Mouse (Mus musculus) erythroblast, embryonic 14.5 days (primary cell): ENCODE measurements around the gene Vmn1r229. TPM values are rescaled to one million over a fixed set of nuclear protein-coding genes. Genes with fewer than 3 reads are reported as not detected.

ENCODE experiments used
- H3K27me3 ChIP-seq: 2 replicates; pipeline ENCODE4 v1.6.1; 2012; ENCODE audit warnings: inconsistent platforms; ENCODE audit not compliant: control insufficient read depth
- H3K36me3 ChIP-seq: 2 replicates; pipeline ENCODE4 v1.6.1; 2012; ENCODE audit warnings: mild to moderate bottlenecking, inconsistent platforms; ENCODE audit not compliant: control insufficient read depth
- H3K4me1 ChIP-seq: 2 replicates; pipeline ENCODE4 v1.6.1; 2012; ENCODE audit warnings: inconsistent platforms; ENCODE audit not compliant: control insufficient read depth
- H3K4me3 ChIP-seq: replicated peaks from 2 replicates; pipeline ENCODE3; 2012; ENCODE audit warnings: moderate library complexity, mild to moderate bottlenecking, inconsistent platforms
- H3K9me3 ChIP-seq: 2 replicates; pipeline ENCODE4 v1.6.1; 2012; ENCODE audit warnings: low read length, inconsistent platforms, mixed read lengths; ENCODE audit not compliant: control insufficient read depth
- GATA1 ChIP-seq: IDR thresholded peaks from 2 replicates; pipeline ENCODE4 v1.6.1; 2012; ENCODE audit warnings: low read length, inconsistent platforms, mixed read lengths
- TAL1 ChIP-seq: IDR thresholded peaks from 3 replicates; pipeline ENCODE4 v1.6.1; 2012; ENCODE audit warnings: low read length, inconsistent platforms, mixed read lengths
- polyA plus RNA-seq: library from polyadenylated mRNA; stranded (reverse); fragments of >175 nt; gene quantifications from 2 replicates; pipeline ENCODE4 v1.2.3, GENCODE M21; 2012

The Vmn1r229 gene
- polyA plus RNA-seq: not detected in 2 replicates

DNA sequence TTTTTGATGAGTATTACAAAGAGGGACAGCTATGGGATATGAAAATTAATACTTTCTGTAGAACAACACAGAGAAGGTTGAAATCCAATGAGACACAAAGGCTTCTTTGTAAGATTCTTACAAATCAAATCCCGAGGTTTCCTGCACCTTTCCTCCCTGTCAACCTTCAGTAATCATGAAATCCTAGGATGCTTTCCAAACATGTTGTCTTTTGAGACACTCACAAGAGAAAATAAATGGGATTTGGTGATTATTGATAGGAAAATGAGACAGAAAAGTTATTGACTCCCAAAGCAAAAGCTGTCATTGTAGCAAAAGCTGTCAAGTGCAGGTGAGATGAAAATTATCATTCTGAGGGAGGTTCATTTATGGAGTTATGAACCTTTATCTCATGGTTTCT is at the start of gene Vmn1r229:
Vmn1r229 (plus strand) TSS at position 301 of the 400 bp plus-strand sequence.
- H3K36me3 ChIP-seq: no peaks in the 10 kb centered on the region
- no peaks in the 10 kb centered on the region for H3K27me3 ChIP-seq
- no peaks in the 10 kb centered on the region for H3K4me1 ChIP-seq
- no peak for TF ChIP-seq GATA1
- TF ChIP-seq TAL1: no peak
- no peaks in the 10 kb centered on the region for H3K9me3 ChIP-seq
- no peak within 1 kb of the TSS for H3K4me3 ChIP-seq

DNA sequence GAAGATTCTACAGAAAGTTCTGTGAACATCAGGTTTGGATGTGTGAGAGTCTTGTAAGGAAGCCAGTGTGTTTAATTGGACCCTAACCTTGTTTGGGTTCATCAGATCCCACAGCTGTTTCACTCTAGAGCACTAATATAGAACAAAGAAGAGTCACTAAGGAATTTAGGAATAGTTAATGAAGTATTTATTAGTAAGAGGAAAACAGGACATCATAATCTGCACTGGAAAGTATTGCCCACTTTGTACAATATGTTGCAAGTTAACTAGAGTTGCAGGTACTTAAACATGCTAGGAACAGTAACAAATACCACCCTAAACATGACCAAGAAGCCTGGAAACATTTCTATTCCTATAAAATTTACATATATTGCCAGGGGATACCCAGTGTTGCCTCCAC is 25.3 kb upstream of the Vmn1r229 start, which contains the start of gene Vmn1r228:
Vmn1r228 (minus strand) TSS at position 101 of the 400 bp plus-strand sequence.
- H3K9me3 ChIP-seq: no peaks in the 10 kb centered on the region

DNA sequence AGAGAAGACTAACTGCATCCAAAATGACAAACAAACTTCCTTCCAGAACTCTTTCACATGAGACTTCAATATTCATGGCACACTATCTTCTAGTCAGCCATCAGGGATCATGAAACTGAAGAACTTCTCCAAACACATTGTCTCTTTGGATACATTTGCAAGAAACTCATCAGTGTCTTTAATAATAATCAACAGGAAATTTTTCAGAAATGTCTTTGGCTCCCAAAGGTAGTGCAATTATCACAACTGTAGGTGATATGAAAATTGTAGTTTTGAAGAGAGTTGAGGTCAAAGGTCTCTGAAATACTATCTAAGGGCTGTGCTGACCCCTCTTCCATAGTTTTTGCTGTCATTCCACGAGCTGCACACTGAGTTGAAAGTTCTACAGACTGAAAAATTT is 28.8 kb downstream of the Vmn1r229 start, which contains the start of gene Vmn1r230:
Vmn1r230 (plus strand) TSS at position 301 of the 400 bp plus-strand sequence.
- H3K4me3 ChIP-seq: no peak within 1 kb of the TSS
- H3K27me3 ChIP-seq: no peaks in the 10 kb centered on the region
- TF ChIP-seq TAL1 (no peak), GATA1 (no peak)
- no peaks in the 10 kb centered on the region for H3K9me3 ChIP-seq
- no peaks in the 10 kb centered on the region for H3K4me1 ChIP-seq
- no peaks in the 10 kb centered on the region for H3K36me3 ChIP-seq

More for the DNA sequence above, 25.3 kb upstream of the Vmn1r229 start, which contains the start of gene Vmn1r228:
- no peaks in the 10 kb centered on the region for H3K27me3 ChIP-seq
- TF ChIP-seq GATA1: no peak
- TF ChIP-seq TAL1: no peak
- no peaks in the 10 kb centered on the region for H3K4me1 ChIP-seq
- H3K4me3 ChIP-seq: no peak within 1 kb of the TSS
- H3K36me3 ChIP-seq: no peaks in the 10 kb centered on the region

Other genes with a start within 250 kb of the Vmn1r229 start
- not detected in 2 replicates for gene Vmn2r109, start 246.8 kb upstream of the Vmn1r229 start, polyA plus RNA-seq
- not detected in 2 replicates for gene Vmn2r110, start 215.1 kb upstream of the Vmn1r229 start, polyA plus RNA-seq
- not detected in 2 replicates for gene Fpr-rs3, start 186.7 kb upstream of the Vmn1r229 start, polyA plus RNA-seq
- gene Vmn1r226, start 128.7 kb upstream of the Vmn1r229 start, polyA plus RNA-seq: not detected in 2 replicates
- gene Vmn1r227, start 81.7 kb upstream of the Vmn1r229 start, polyA plus RNA-seq: not detected in 2 replicates
- not detected in 2 replicates for gene Vmn1r228, start 25.4 kb upstream of the Vmn1r229 start, polyA plus RNA-seq
- not detected in 2 replicates for gene Vmn1r230, start 28.9 kb downstream of the Vmn1r229 start, polyA plus RNA-seq
- not detected in 2 replicates for gene Vmn1r231, start 93.5 kb downstream of the Vmn1r229 start, polyA plus RNA-seq
- not detected in 2 replicates for gene Vmn1r232, start 108.2 kb downstream of the Vmn1r229 start, polyA plus RNA-seq
- gene Ppp2r1a, start 133.8 kb downstream of the Vmn1r229 start, polyA plus RNA-seq: 5.5 and 12.8 TPM in 2 replicates
- not detected in 2 replicates for gene Vmn1r233, start 184.9 kb downstream of the Vmn1r229 start, polyA plus RNA-seq
- 0.06 TPM in 2 replicates for gene Zfp160, start 197.3 kb downstream of the Vmn1r229 start, polyA plus RNA-seq